Mouse (Mus musculus): Measurements from ENCODE around the gene Tap1. TPM values are rescaled to one million over a fixed set of nuclear protein-coding genes. Genes with fewer than 3 reads are reported as not detected.

Gene Tap1
- polyA plus RNA-seq, 1 experiment from 2014 or later, result 8.4 TPM

- H3K4me3 ChIP-seq, result no peak overlapping the region
- no peak overlapping the region for H3K9ac ChIP-seq
- no peak overlapping the region for H3K27ac ChIP-seq
- H3K4me2 ChIP-seq (replicated peaks), result no peak overlapping the region
- no peaks in the 10 kb centered on the region for H3K4me1 ChIP-seq
- H3K36me3 ChIP-seq, result no peaks in the 10 kb centered on the region
- H3K27me3 ChIP-seq, result peaks cover 6% of the 10 kb centered on the region; the same call in 1 of the 2 replicates
- 70% methylated on average over 4 of the region's 4 CpGs for WGBS
- peaks cover 9% of the 10 kb centered on the region; the same call in 1 of the 2 replicates for H3K9me3 ChIP-seq
- ATAC-seq (ENCODE audit: low FRiP score, low read depth), result no peak
Measured at GRCm38 (mm10) chr17:34244656-34245055, 57.3 kb downstream of the Tap1 start.

Other genes starting within 250 kb of the Tap1 start
- 167 and 171 TPM in 2 replicates for gene Pfdn6, start 247.2 kb upstream of the Tap1 start, polyA plus RNA-seq (2015; fragmentation: Nextera tagmentation; extraction: Ambion mirVana)
- 35.4 and 37.0 TPM in 2 replicates for gene Wdr46, start 246.9 kb upstream of the Tap1 start, polyA plus RNA-seq (2015; fragmentation: Nextera tagmentation; extraction: Ambion mirVana)
- 8.0 and 9.2 TPM in 2 replicates for gene B3galt4, start 236.1 kb upstream of the Tap1 start, polyA plus RNA-seq (2015; fragmentation: Nextera tagmentation; extraction: Ambion mirVana)
- gene Vps52, start 231.7 kb upstream of the Tap1 start, polyA plus RNA-seq (2015; fragmentation: Nextera tagmentation; extraction: Ambion mirVana), result 46.8 and 49.4 TPM in 2 replicates
- gene Rps18, start 231.6 kb upstream of the Tap1 start, polyA plus RNA-seq (2015; fragmentation: Nextera tagmentation; extraction: Ambion mirVana), result 1,649 and 1,723 TPM in 2 replicates
- gene H2-K1, start 187.2 kb upstream of the Tap1 start, polyA plus RNA-seq (2015; fragmentation: Nextera tagmentation; extraction: Ambion mirVana), result 7.3 and 12.2 TPM in 2 replicates
- 19.1 and 19.8 TPM in 2 replicates for gene Ring1, start 162.9 kb upstream of the Tap1 start, polyA plus RNA-seq (2015; fragmentation: Nextera tagmentation; extraction: Ambion mirVana)
- 50.0 and 59.4 TPM in 2 replicates for gene H2-Ke6, start 159.5 kb upstream of the Tap1 start, polyA plus RNA-seq (2015; fragmentation: Nextera tagmentation; extraction: Ambion mirVana)
- 237 and 244 TPM in 2 replicates for gene Slc39a7, start 155.9 kb upstream of the Tap1 start, polyA plus RNA-seq (2015; fragmentation: Nextera tagmentation; extraction: Ambion mirVana)
- 56.1 and 59.1 TPM in 2 replicates for gene Rxrb, start 155.7 kb upstream of the Tap1 start, polyA plus RNA-seq (2015; fragmentation: Nextera tagmentation; extraction: Ambion mirVana)
- gene Col11a2, start 148.1 kb upstream of the Tap1 start, polyA plus RNA-seq (2015; fragmentation: Nextera tagmentation; extraction: Ambion mirVana), result 46.3 and 56.6 TPM in 2 replicates
- 0.55 and 0.65 TPM in 2 replicates for gene H2-Oa, start 95.2 kb upstream of the Tap1 start, polyA plus RNA-seq (2015; fragmentation: Nextera tagmentation; extraction: Ambion mirVana)
- gene H2-DMa, start 68.0 kb upstream of the Tap1 start, polyA plus RNA-seq (2015; fragmentation: Nextera tagmentation; extraction: Ambion mirVana), result 14.2 and 15.6 TPM in 2 replicates
- 132 and 133 TPM in 2 replicates for gene Brd2, start 64.9 kb upstream of the Tap1 start, polyA plus RNA-seq (2015; fragmentation: Nextera tagmentation; extraction: Ambion mirVana)
- gene H2-DMb2, start 44.2 kb upstream of the Tap1 start, polyA plus RNA-seq (2015; fragmentation: Nextera tagmentation; extraction: Ambion mirVana), result 0.15 and 0.38 TPM in 2 replicates
- gene H2-DMb1, start 34.5 kb upstream of the Tap1 start, polyA plus RNA-seq (2015; fragmentation: Nextera tagmentation; extraction: Ambion mirVana), result 1.5 and 1.7 TPM in 2 replicates
- gene Psmb9, start 211 bp downstream of the Tap1 start, polyA plus RNA-seq (2015; fragmentation: Nextera tagmentation; extraction: Ambion mirVana), result 2.7 and 3.6 TPM in 2 replicates
- gene Psmb8, start 10.2 kb downstream of the Tap1 start, polyA plus RNA-seq (2015; fragmentation: Nextera tagmentation; extraction: Ambion mirVana), result 5.5 and 5.6 TPM in 2 replicates
- gene Tap2, start 16.0 kb downstream of the Tap1 start, polyA plus RNA-seq (2015; fragmentation: Nextera tagmentation; extraction: Ambion mirVana), result 2.0 and 3.1 TPM in 2 replicates
- not detected in 2 replicates for gene H2-Ob, start 51.4 kb downstream of the Tap1 start, polyA plus RNA-seq (2015; fragmentation: Nextera tagmentation; extraction: Ambion mirVana)
- 2.9 and 4.2 TPM in 2 replicates for gene H2-Ab1, start 70.1 kb downstream of the Tap1 start, polyA plus RNA-seq (2015; fragmentation: Nextera tagmentation; extraction: Ambion mirVana)
- gene H2-Aa, start 100.3 kb downstream of the Tap1 start, polyA plus RNA-seq (2015; fragmentation: Nextera tagmentation; extraction: Ambion mirVana), result 2.2 and 2.6 TPM in 2 replicates
- gene H2-Eb1, start 118.3 kb downstream of the Tap1 start, polyA plus RNA-seq (2015; fragmentation: Nextera tagmentation; extraction: Ambion mirVana), result 2.6 and 2.9 TPM in 2 replicates
- not detected in 2 replicates for gene H2-Eb2, start 138.1 kb downstream of the Tap1 start, polyA plus RNA-seq (2015; fragmentation: Nextera tagmentation; extraction: Ambion mirVana)
- 0.05 and 0.09 TPM in 2 replicates for gene Btnl2, start 167.3 kb downstream of the Tap1 start, polyA plus RNA-seq (2015; fragmentation: Nextera tagmentation; extraction: Ambion mirVana)
- not detected in 2 replicates for gene Btnl1, start 189.6 kb downstream of the Tap1 start, polyA plus RNA-seq (2015; fragmentation: Nextera tagmentation; extraction: Ambion mirVana)
- gene BC051142, start 211.3 kb downstream of the Tap1 start, polyA plus RNA-seq (2015; fragmentation: Nextera tagmentation; extraction: Ambion mirVana), result 0.47 and 0.69 TPM in 2 replicates